28 mouse cellular contexts compared by ENCODE assay signal in genomic region chr14:101527420-101527996, GRCm38 (mm10).
DNase-seq lines count a peak whose midpoint lies in the region; ATAC-seq and TF ChIP-seq lines count a peak whose summit lies in the region.
"Had no signal": no experiment of that assay in that cellular context is flagged by ENCODE, and none has a peak within 500 bp of the region (broad histone marks: within the 10 kb centered on the region; RNA-seq: fewer than 3 reads in every experiment).

No protein-coding gene starts in this region.

- no peaks in the 10 kb centered on the region for H3K9me3 ChIP-seq in heart, embryonic 13.5 days
- H3K9me3 ChIP-seq in kidney, embryonic 15.5 days (replicated peaks) = no peaks in the 10 kb centered on the region
- H3K9me3 ChIP-seq: forebrain, embryonic 10.5 days; hindbrain, embryonic 10.5 days; limb, embryonic 10.5 days; liver, embryonic 15.5 days; lung, embryonic 15.5 days; megakaryocyte, embryonic 14.5 days; midbrain, embryonic 15.5 days; stomach, embryonic 15.5 days had no signal

- WGBS in heart, adult 2 months = 67% methylated on average over 11 of the region's 11 CpGs
- 59% methylated on average over 11 of the region's 11 CpGs for WGBS in heart, embryonic 13.5 days
- 90% methylated on average over 11 of the region's 11 CpGs for WGBS in kidney, embryonic 15.5 days

- H3K27me3 ChIP-seq in heart, adult 2 months (ENCODE audit: control insufficient read depth, insufficient read depth, low read length) = no peaks in the 10 kb centered on the region
- no peaks in the 10 kb centered on the region for H3K27me3 ChIP-seq in heart, embryonic 13.5 days (replicated peaks)
- no peaks in the 10 kb centered on the region for H3K27me3 ChIP-seq in kidney, embryonic 15.5 days
- H3K27me3 ChIP-seq: liver, embryonic 15.5 days; lung, embryonic 15.5 days; megakaryocyte, embryonic 14.5 days; midbrain, embryonic 15.5 days; stomach, embryonic 15.5 days had no signal

- DNase-seq in adrenal gland, postnatal 14 days = peak; percentile 27
- no peak for DNase-seq in adrenal gland, postnatal 4 days (ENCODE audit: low spot score in 2 of 2)
- peak in 1 of 2 experiments; percentile 39 for DNase-seq in heart, adult 2 months
- no peak for DNase-seq in heart, postnatal 25 days (ENCODE audit: low spot score)
- DNase-seq in brain, adult 2 months (ENCODE audit: low read depth, low spot score) = peak; percentile 53
- DNase-seq in left cerebral cortex, postnatal 4 days = no peak
- DNase-seq: adrenal gland, adult 8-10 months; cerebellum, adult 11-12 months; cerebellum, postnatal 10 days; kidney, adult 2 months; kidney, postnatal 10 days; liver; lung, postnatal 36 days; thymus, postnatal 36 days had no signal

- H3K9ac ChIP-seq in heart, adult 2 months (ENCODE audit: low read depth, low read length) = no peak overlapping the region
- no peak overlapping the region for H3K9ac ChIP-seq in heart, embryonic 13.5 days
- no peak overlapping the region for H3K9ac ChIP-seq in kidney, embryonic 15.5 days
- H3K9ac ChIP-seq: liver, embryonic 15.5 days; lung, embryonic 15.5 days; midbrain, embryonic 15.5 days; stomach, embryonic 15.5 days had no signal

- ATAC-seq in heart, embryonic 13.5 days (ENCODE audit: extremely low read depth, insufficient number of reproducible peaks, low FRiP score, low TSS enrichment) = no peak
- ATAC-seq in kidney, embryonic 15.5 days (replicated peaks; ENCODE audit: low FRiP score) = no peak
- ATAC-seq: CD4-positive, CD25-positive, alpha-beta regulatory T cell, adult 4 months; forebrain, embryonic 16.5 days; midbrain, embryonic 15.5 days had no signal

- H3K36me3 ChIP-seq in heart, adult 2 months (ENCODE audit: control insufficient read depth, insufficient read depth, low read length) = peaks cover 9% of the 10 kb centered on the region
- H3K36me3 ChIP-seq in heart, embryonic 13.5 days = no peaks in the 10 kb centered on the region
- H3K36me3 ChIP-seq in kidney, embryonic 15.5 days = no peaks in the 10 kb centered on the region
- H3K36me3 ChIP-seq: forebrain, embryonic 10.5 days; hindbrain, embryonic 10.5 days; limb, embryonic 10.5 days; liver, embryonic 15.5 days; lung, embryonic 15.5 days; midbrain, embryonic 15.5 days; stomach, embryonic 15.5 days had no signal

- intact Hi-C loops in heart, adult 2 months (cut with DNase I) = no loop called here
- intact Hi-C loops in heart, postnatal 25 days (cut with DNase I) = no loop called here
- intact Hi-C loops in left cerebral cortex, postnatal 4 days (cut with DNase I) = no loop called here

- H3K4me1 ChIP-seq in heart, adult 2 months (ENCODE audit: control insufficient read depth, insufficient read depth, low read length) = peaks cover 11% of the 10 kb centered on the region
- peaks cover 36% of the 10 kb centered on the region for H3K4me1 ChIP-seq in heart, embryonic 13.5 days
- peaks cover 11% of the 10 kb centered on the region for H3K4me1 ChIP-seq in kidney, embryonic 15.5 days
- H3K4me1 ChIP-seq: limb, embryonic 10.5 days; liver, embryonic 15.5 days; midbrain, embryonic 15.5 days; stomach, embryonic 15.5 days had no signal

- peak overlapping the region; percentile 70 for H3K27ac ChIP-seq in heart, adult 2 months
- H3K27ac ChIP-seq in heart, embryonic 13.5 days (replicated peaks) = peak overlapping the region; percentile 26
- no peak overlapping the region for H3K27ac ChIP-seq in kidney, embryonic 15.5 days
- H3K27ac ChIP-seq: forebrain, embryonic 10.5 days; hindbrain, embryonic 10.5 days; left cerebral cortex, adult 2 months; limb, embryonic 10.5 days; liver, embryonic 15.5 days; lung, embryonic 15.5 days; midbrain, embryonic 15.5 days; stomach, embryonic 15.5 days had no signal

- no peak overlapping the region for H3K4me2 ChIP-seq in heart, embryonic 13.5 days
- no peak overlapping the region for H3K4me2 ChIP-seq in kidney, embryonic 15.5 days
- H3K4me2 ChIP-seq: liver, embryonic 15.5 days; lung, embryonic 15.5 days; midbrain, embryonic 15.5 days; stomach, embryonic 15.5 days had no signal

- no peak for TF ChIP-seq CTCF in heart, adult 2 months (IDR thresholded peaks at IDR 0.05)

- 0 out of 2 replicates have a peak, but pooled peaks have one; percentile 41 for TF ChIP-seq EP300 in heart, adult 2 months (IDR thresholded peaks at IDR 0.05; ENCODE audit: insufficient read depth, low read depth, low read length)

- H3K4me3 ChIP-seq in heart, adult 2 months = no peak overlapping the region
- no peak overlapping the region for H3K4me3 ChIP-seq in heart, embryonic 13.5 days
- no peak overlapping the region for H3K4me3 ChIP-seq in kidney, embryonic 15.5 days (replicated peaks)
- H3K4me3 ChIP-seq: forebrain, embryonic 10.5 days; hindbrain, embryonic 10.5 days; left cerebral cortex, adult 2 months; limb, embryonic 10.5 days; liver, embryonic 15.5 days; lung, embryonic 15.5 days; megakaryocyte, embryonic 14.5 days; midbrain, embryonic 15.5 days; myocyte; stomach, embryonic 15.5 days had no signal

- TF ChIP-seq POLR2A in heart, adult 2 months (IDR thresholded peaks at IDR 0.05; ENCODE audit: insufficient read depth, low read depth, low read length) = no peak

- H3K79me2 ChIP-seq in heart, adult 2 months (replicated peaks; ENCODE audit: control insufficient read depth, insufficient read depth, low read length) = peaks cover under 1% of the 10 kb centered on the region; the same call in 1 of the 2 replicates

Comparison
In these comparisons a context has a peak if more than half of its experiments do, and no peak if none do; other contexts are left out.
1. DNase-seq: peak in adrenal gland, postnatal 14 days (single experiment) and brain, adult 2 months (single experiment); none in adrenal gland, postnatal 4 days (0 of 2), heart, postnatal 25 days (single experiment) and left cerebral cortex, postnatal 4 days (single experiment).